Mouse (Mus musculus) small intestine, adult 2 months (tissue): Measurements from ENCODE around the gene Ttc7b.

Source experiments
- CTCF ChIP-seq: fragments of 200-500 bp; IDR thresholded peaks from 2 replicates; pipeline ENCODE4 v1.5.1; 2012; ENCODE audit warnings: low read depth, mild to moderate bottlenecking, control low read depth, inconsistent platforms, low read length, moderate library complexity, mixed read lengths; ENCODE audit not compliant: insufficient replicate concordance, insufficient read length; ENCODE audit errors: extremely low read depth
- POLR2A ChIP-seq: fragments of 200-500 bp; IDR thresholded peaks from 2 replicates; pipeline ENCODE4 v1.6.1; 2012; ENCODE audit warnings: low read depth, mild to moderate bottlenecking, control low read depth, inconsistent platforms, low read length, moderate library complexity

- no peak for TF ChIP-seq CTCF
- no peak for TF ChIP-seq POLR2A
Observed at GRCm38 (mm10) chr12:100492676-100493075, 27.9 kb downstream of the Ttc7b start.
